12 mouse cellular contexts compared by ENCODE assay signal in genomic region chr8:33985430-33985977, GRCm38 (mm10).
DNase-seq lines count a peak whose midpoint lies in the region; ATAC-seq lines count a peak whose summit lies in the region.
"Had no signal": no experiment of that assay in that cellular context is flagged by ENCODE, and none has a peak within 500 bp of the region (broad histone marks: within the 10 kb centered on the region; RNA-seq: fewer than 3 reads in every experiment).

No protein-coding gene starts in this region.

- H3K4me3 ChIP-seq in intestine, embryonic 15.5 days (replicated peaks), result no peak overlapping the region
- H3K4me3 ChIP-seq in forebrain, embryonic 14.5 days (ENCODE audit: low read depth, low read length), result no peak overlapping the region
- H3K4me3 ChIP-seq: embryonic facial prominence, embryonic 13.5 days had no signal

- ATAC-seq in intestine, embryonic 15.5 days, result peak; percentile 26; the same call in 1 of the 2 replicates
- ATAC-seq in megakaryocyte-erythroid progenitor cell, adult 5-6 weeks (replicated peaks; ENCODE audit: low FRiP score, low TSS enrichment, poor library complexity, severe bottlenecking), result peak; percentile 50; the same call in 1 of the 2 replicates
- no peak for ATAC-seq in forebrain, embryonic 14.5 days
- ATAC-seq: midbrain, embryonic 16.5 days had no signal

- no peaks in the 10 kb centered on the region for H3K9me3 ChIP-seq in intestine, embryonic 15.5 days
- no peaks in the 10 kb centered on the region for H3K9me3 ChIP-seq in forebrain, embryonic 14.5 days (replicated peaks; ENCODE audit: control insufficient read depth, low read length)
- H3K9me3 ChIP-seq: embryonic facial prominence, embryonic 13.5 days had no signal

- no peak overlapping the region for H3K4me2 ChIP-seq in intestine, embryonic 15.5 days (replicated peaks)
- H3K4me2 ChIP-seq in forebrain, embryonic 14.5 days (ENCODE audit: low read length), result no peak overlapping the region
- H3K4me2 ChIP-seq: embryonic facial prominence, embryonic 13.5 days had no signal

- H3K27ac ChIP-seq in intestine, embryonic 15.5 days, result no peak overlapping the region
- H3K27ac ChIP-seq in forebrain, embryonic 14.5 days (ENCODE audit: low read depth, low read length), result no peak overlapping the region
- H3K27ac ChIP-seq: embryonic facial prominence, embryonic 13.5 days; liver, embryonic 14.5 days had no signal

- no peaks in the 10 kb centered on the region for H3K36me3 ChIP-seq in intestine, embryonic 15.5 days
- H3K36me3 ChIP-seq in forebrain, embryonic 14.5 days (ENCODE audit: control insufficient read depth, insufficient read depth, low read length), result no peaks in the 10 kb centered on the region
- H3K36me3 ChIP-seq: embryonic facial prominence, embryonic 13.5 days had no signal

- H3K9ac ChIP-seq in intestine, embryonic 15.5 days, result no peak overlapping the region
- H3K9ac ChIP-seq in forebrain, embryonic 14.5 days (ENCODE audit: low read length), result no peak overlapping the region
- H3K9ac ChIP-seq: embryonic facial prominence, embryonic 13.5 days; liver, embryonic 14.5 days had no signal

- H3K4me1 ChIP-seq in intestine, embryonic 15.5 days (replicated peaks), result peaks cover 7% of the 10 kb centered on the region; the same call in 1 of the 2 replicates
- H3K4me1 ChIP-seq in forebrain, embryonic 14.5 days (ENCODE audit: control insufficient read depth, insufficient read depth, low read length), result no peaks in the 10 kb centered on the region
- H3K4me1 ChIP-seq: embryonic facial prominence, embryonic 13.5 days had no signal

- H3K27me3 ChIP-seq in intestine, embryonic 15.5 days (replicated peaks), result no peaks in the 10 kb centered on the region
- no peaks in the 10 kb centered on the region for H3K27me3 ChIP-seq in forebrain, embryonic 14.5 days (replicated peaks; ENCODE audit: control insufficient read depth, insufficient read depth, low read length)
- H3K27me3 ChIP-seq: embryonic facial prominence, embryonic 13.5 days had no signal

- DNase-seq in 416B (ENCODE audit: low read depth), result peak; percentile 55
- peak; percentile 17 for DNase-seq in CD4-positive helper T cell, adult 2 months (ENCODE audit: low read depth, low spot score)
- no peak for DNase-seq in forebrain, embryonic 14.5 days (ENCODE audit: low spot score)
- DNase-seq in adrenal gland, postnatal 10 days, result no peak
- DNase-seq in heart, adult 9 months (ENCODE audit: low spot score in 2 of 2), result no peak
- DNase-seq: adrenal gland, postnatal 25 days; cerebellum, adult 2 months had no signal

- WGBS in intestine, embryonic 15.5 days, result 63% methylated on average over 11 of the region's 11 CpGs
- WGBS in forebrain, embryonic 14.5 days, result 64% methylated on average over 11 of the region's 11 CpGs

Comparison
In these comparisons a context has a peak if more than half of its experiments do, and no peak if none do; other contexts are left out.
1. DNase-seq: peak in 416B (single experiment) and CD4-positive helper T cell, adult 2 months (single experiment); none in forebrain, embryonic 14.5 days (single experiment), adrenal gland, postnatal 10 days (single experiment) and heart, adult 9 months (0 of 2).